Mouse (Mus musculus) hindbrain, embryonic 11.5 days (tissue): ENCODE measurements around the gene Ndufab1. TPM values are rescaled to one million over a fixed set of nuclear protein-coding genes. Genes with fewer than 3 reads are reported as not detected.

ENCODE experiments used
- polyA plus RNA-seq: library from polyadenylated mRNA; unstranded; fragments of >200 nt; fragmentation: Nextera tagmentation; extraction: Ambion mirVana; gene quantifications from 2 replicates; pipeline ENCODE4 v1.2.1, GENCODE M21; 2014

Gene Ndufab1
- polyA plus RNA-seq, 1 experiment from 2014 or later = 649 TPM

Other genes with a start within 250 kb of the Ndufab1 start
- gene Scnn1b, start 236.8 kb downstream of the Ndufab1 start, polyA plus RNA-seq = 0.07 and 0.14 TPM in 2 replicates
- 18.5 and 21.6 TPM in 2 replicates for gene Cog7, start 120.2 kb downstream of the Ndufab1 start, polyA plus RNA-seq
- gene Gga2, start 80.7 kb downstream of the Ndufab1 start, polyA plus RNA-seq = 38.8 and 56.0 TPM in 2 replicates
- 94.1 and 94.5 TPM in 2 replicates for gene Ubfd1, start 34.7 kb downstream of the Ndufab1 start, polyA plus RNA-seq
- 14.5 TPM in 2 replicates for gene Ears2, start 34.6 kb downstream of the Ndufab1 start, polyA plus RNA-seq
- 14.6 and 20.9 TPM in 2 replicates for gene Palb2, start 31.1 kb upstream of the Ndufab1 start, polyA plus RNA-seq
- 143 and 144 TPM in 2 replicates for gene Dctn5, start 31.2 kb upstream of the Ndufab1 start, polyA plus RNA-seq
- 84.4 and 101 TPM in 2 replicates for gene Plk1, start 57.6 kb upstream of the Ndufab1 start, polyA plus RNA-seq
- gene Ern2, start 84.3 kb upstream of the Ndufab1 start, polyA plus RNA-seq = 0.07 and 0.19 TPM in 2 replicates
- gene Chp2, start 117.6 kb upstream of the Ndufab1 start, polyA plus RNA-seq = 0.11 and 0.14 TPM in 2 replicates
- 17.8 and 22.3 TPM in 2 replicates for gene Prkcb, start 186.9 kb upstream of the Ndufab1 start, polyA plus RNA-seq